Mouse (Mus musculus) embryonic stem cell, embryonic (primary cell): ENCODE data around the gene Harbi1.

Source experiments
- CTCF ChIA-PET, 4 experiments: fragments of 300-600 bp in 2 of 4; fragments of 350-600 bp in 2 of 4; sonication (Branson Sonifier 250); formaldehyde crosslinking; loops; one replicate each; lab custom pipeline; 2022; ENCODE audit warnings: inconsistent platforms in 2 of 4; lab: Charles Lee
- POLR2A ChIA-PET, 4 experiments: fragments of 300-600 bp in 2 of 4; fragments of 350-600 bp in 2 of 4; sonication (Branson Sonifier 250); formaldehyde crosslinking; loops; one replicate each; lab custom pipeline; 2022; ENCODE audit warnings: antibody characterized with exemption in 4 of 4, inconsistent platforms in 1 of 4; lab: Charles Lee

The Harbi1 gene

DNA sequence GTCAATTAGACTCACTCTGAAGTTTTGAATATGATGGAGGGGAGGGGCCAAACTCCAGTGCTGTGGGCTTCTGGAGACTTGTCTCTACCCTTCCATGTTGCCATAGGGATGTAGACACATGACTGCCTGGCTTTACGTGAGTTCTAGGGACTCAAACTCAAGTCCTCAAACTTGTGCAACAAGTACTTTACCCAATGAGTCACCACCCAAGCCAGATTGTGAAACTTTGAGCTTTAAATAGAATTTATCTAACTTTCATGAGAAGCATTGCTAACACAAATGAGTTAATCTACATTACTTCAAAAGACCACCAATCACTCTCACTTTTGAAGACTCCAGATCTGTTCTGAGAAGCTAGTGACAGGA is 14.4 kb upstream of the Harbi1 start:
- CTCF ChIA-PET = interaction anchor here in 1 of 4 experiments (1.3 kb wide), 1 partner anchor 26 kb away, joined by 3 read pairs; no protein-coding TSS in a partner anchor

DNA sequence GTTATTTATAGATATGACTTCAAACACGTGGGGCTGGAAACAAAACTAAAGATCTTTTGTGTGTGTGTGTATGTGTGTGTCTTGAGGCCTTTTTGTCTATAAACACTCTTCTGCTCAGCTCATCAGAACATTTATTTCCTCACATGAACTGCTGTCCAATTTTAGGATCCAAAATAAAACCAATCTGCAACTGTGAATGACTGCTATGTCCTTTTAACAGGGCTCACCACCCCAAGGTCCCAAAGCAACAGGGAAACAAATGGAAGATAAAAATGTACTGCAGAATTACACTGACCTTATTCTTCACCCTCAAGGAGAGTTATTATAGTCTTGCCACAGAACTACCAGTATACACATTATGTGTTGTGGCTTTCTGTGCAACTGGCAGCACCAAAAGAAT is 11.4 kb upstream of the Harbi1 start:
- CTCF ChIA-PET = no interaction called here
- POLR2A ChIA-PET = interaction anchor here in 2 of 4 experiments (0.9 to 6.0 kb wide), 8 partner anchors 10 to 70 kb away, joined by 3 to 33 read pairs (median 4); partner anchors contain the start of genes Atg13 (in 2 of the 2), Harbi1 (in 2 of the 2), Ambra1 (in 1 of the 2) and Arhgap1 (in 1 of the 2)

More for the DNA sequence above, 14.4 kb upstream of the Harbi1 start:
- POLR2A ChIA-PET = interaction anchor here in 2 of 4 experiments (1.3 to 6.0 kb wide), 6 partner anchors 8 to 46 kb away, joined by 3 to 33 read pairs (median 3); partner anchors contain the start of genes Atg13 (in 2 of the 2), Harbi1 (in 2 of the 2), Arhgap1 (in 1 of the 2) and Zfp408 (in 1 of the 2)

DNA sequence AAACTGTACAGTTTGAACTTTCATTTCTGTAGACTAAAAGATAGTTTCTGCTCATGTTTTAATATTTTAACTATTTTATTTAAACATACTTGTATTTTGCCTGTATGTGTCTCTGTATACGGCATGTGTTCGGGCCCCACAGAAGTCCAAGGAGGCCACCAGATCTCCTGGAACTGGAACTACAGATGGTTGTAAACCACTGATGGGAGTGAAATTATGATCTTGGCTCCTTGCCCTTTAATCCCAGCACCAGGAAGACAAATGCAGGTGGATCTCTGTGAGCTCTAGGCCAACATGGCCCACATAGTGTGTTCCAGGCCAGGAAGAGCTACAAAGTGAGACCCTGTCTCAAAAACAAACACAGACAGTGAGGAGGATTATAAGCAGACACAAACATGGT is 9.3 kb upstream of the Harbi1 start:
- CTCF ChIA-PET = interaction anchor here in 1 of 4 experiments (0.9 kb wide), 2 partner anchors 9 to 586 kb away, joined by 3 to 4 read pairs; partner anchors contain the start of genes Atg13 and Harbi1
- POLR2A ChIA-PET = interaction anchor here in 3 of 4 experiments (0.5 to 1.4 kb wide), 6 partner anchors 9 to 231 kb away, joined by 3 to 7 read pairs (median 4); partner anchors contain the start of genes Atg13 (in 2 of the 3), Harbi1 (in 2 of the 3) and Ambra1 (in 1 of the 3)

DNA sequence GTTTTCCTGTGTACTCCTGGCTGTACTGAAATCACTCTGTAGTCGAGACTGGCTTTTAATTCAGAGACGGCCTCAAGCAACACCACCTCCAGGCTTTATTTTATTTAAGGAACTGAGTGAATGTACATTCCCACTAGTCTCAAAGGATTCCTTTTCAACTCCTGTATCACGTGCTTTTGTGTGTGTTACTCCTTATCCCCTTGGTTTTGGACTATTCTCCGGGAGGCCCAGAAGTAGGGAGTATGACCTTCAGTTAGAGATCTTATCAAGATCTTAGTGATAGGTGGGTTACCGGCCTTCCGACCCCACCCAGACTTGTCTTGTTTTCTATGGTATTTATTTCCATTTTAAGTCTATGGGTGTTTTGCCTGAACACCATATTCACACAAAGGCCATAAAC is 4.9 kb upstream of the Harbi1 start:
- POLR2A ChIA-PET = no interaction called here
- CTCF ChIA-PET = no interaction called here

DNA sequence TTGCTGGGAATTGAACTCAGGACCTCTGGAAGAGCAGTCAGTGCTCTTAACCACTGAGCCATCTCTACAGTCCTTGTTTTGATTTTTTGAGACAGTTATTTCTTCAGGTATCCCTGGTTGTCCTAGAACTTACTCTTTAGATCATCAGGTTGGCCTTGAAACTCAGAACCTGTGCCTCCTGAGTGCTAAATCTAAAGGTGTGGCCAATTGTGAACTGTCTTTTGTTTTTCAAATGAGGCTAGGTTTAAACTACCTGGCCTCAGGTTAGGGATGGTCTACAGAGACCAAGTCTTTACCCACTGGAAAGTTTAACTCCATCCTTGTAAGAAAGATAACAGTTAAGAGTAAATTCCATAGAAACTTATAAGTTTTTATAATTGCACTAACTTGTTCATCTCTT is 4.2 kb upstream of the Harbi1 start:
- ChIA-PET POLR2A (interaction anchor here in 2 of 4 experiments (0.8 to 5.1 kb wide), 4 partner anchors 9 to 50 kb away, joined by 3 to 33 read pairs (median 6); no protein-coding TSS in a partner anchor), CTCF (no interaction called here)

DNA sequence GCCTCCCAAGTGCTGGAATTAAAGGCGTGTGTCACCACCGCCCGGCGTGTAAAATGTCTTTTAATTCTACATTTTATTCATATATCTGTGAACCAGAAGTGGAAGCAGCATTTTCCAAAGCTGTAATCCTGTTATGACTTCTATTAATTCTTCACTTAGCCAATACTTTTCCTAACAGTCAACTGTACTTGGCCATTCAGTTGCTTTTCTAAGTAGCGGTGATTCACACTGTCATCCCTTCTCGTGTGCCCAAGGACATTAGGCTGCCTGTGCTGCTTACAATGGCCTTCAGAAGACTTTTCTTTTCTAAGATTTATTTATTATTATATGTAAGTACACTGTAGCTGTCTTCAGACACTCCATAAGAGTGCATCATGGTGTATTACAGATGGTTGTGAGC is 2.3 kb upstream of the Harbi1 start:
- POLR2A ChIA-PET = interaction anchor here in 1 of 4 experiments (1.0 to 5.1 kb wide), 4 partner anchors 11 to 58 kb away, joined by 3 to 33 read pairs (median 6); partner anchors contain the start of genes Arhgap1 and Zfp408
- CTCF ChIA-PET = interaction anchor here in 1 of 4 experiments (0.6 kb wide), 1 partner anchor 326 kb away, joined by 3 read pairs; no protein-coding TSS in a partner anchor

DNA sequence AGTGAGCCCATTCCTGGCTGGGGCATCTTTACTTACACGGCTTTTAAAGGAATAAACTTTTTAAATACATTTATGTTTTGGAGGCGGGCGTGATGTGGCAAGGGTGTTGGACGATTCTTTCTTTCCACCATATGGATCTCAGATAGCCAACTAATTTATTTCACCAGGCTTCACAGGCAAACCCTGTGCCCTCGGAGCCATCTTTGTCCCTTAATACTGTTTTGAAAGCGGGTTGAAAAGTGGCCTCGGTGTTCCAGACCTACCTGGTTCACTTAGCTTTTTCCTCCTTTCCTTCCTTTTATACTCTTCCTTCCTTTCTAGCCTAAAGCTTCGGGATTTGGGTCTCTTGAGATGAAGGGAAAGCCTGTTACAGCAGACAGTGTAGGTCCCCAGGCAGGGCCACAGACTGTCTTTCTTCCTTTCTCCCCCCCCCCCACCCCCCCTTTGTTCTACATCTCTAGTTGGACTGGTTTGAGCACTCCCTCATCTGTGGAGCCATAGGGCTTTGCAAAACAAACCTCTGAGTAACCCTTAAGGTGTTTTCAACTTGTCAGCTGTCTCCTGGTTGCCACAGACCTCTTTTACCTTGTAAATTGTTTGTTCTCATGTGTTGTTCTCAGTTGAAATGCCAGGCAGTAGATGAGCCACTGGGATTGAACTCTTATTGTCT is 739 bp downstream of the Harbi1 start:
- CTCF ChIA-PET = interaction anchor here in 3 of 4 experiments (0.5 to 1.5 kb wide), 7 partner anchors 10 to 252 kb away, joined by 3 to 16 read pairs (median 4); no protein-coding TSS in a partner anchor
- POLR2A ChIA-PET = interaction anchor here in 3 of 4 experiments (0.6 to 5.1 kb wide), 38 partner anchors 8 to 681 kb away, joined by 3 to 45 read pairs (median 4); partner anchors contain the start of genes Ambra1 (in 3 of the 3), Arhgap1 (in 2 of the 3), Zfp408 (in 2 of the 3) and Arfgap2 (in 1 of the 3)

DNA sequence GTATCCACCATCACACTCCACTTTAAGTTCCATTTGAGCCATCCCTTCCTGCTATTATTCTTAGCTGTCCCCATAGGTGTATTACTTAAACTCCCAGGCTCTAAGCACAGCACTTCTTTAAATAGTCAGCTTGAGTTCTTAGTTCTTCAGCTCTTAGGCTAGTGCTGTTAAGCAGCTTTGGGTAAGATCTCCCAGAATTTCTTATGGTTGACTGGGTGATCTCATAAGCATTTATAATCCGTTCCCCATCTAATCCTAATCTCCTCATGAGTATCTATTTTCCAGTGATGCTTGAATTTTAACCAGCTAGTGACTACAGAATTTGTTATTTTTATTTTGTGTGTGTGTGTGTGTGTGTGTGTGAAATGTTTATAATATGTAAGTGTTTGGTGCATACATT is 4.3 kb downstream of the Harbi1 start:
- ChIA-PET CTCF (interaction anchor here in 1 of 4 experiments (0.7 kb wide), 1 partner anchor 13 kb away, joined by 4 read pairs; no protein-coding TSS in a partner anchor), POLR2A (interaction anchor here in 3 of 4 experiments (0.7 to 2.6 kb wide), 3 partner anchors 14 to 347 kb away, joined by 3 to 10 read pairs (median 4); partner anchors contain the start of gene Ambra1 (in 1 of the 3))

DNA sequence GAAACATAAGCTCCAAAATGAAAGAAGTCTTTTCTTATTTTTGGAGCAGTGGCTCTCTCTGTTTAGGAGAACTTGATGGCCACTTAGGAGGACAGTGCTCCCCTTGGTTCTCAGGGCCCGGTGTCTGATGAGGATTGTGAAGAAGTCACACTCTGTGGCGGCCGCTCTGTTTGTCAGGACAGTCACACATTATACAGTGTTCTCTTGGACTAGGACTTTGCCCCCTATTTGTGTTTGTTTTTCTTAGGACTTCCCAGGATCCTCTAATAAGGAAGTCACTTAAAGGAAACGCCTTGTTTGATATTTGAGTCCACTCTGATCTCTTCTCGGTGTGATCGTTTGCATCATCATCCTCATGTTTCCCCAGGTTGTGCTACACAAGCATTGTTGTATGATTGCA is 7.6 kb downstream of the Harbi1 start:
- ChIA-PET POLR2A (interaction anchor here in 1 of 4 experiments (1.0 to 1.2 kb wide), 3 partner anchors 10 to 33 kb away, joined by 4 to 7 read pairs (median 5); partner anchors contain the start of gene Ambra1), CTCF (interaction anchor here in 2 of 4 experiments (0.5 to 0.6 kb wide), 2 partner anchors 15 to 813 kb away, joined by 5 to 6 read pairs; no protein-coding TSS in a partner anchor)

DNA sequence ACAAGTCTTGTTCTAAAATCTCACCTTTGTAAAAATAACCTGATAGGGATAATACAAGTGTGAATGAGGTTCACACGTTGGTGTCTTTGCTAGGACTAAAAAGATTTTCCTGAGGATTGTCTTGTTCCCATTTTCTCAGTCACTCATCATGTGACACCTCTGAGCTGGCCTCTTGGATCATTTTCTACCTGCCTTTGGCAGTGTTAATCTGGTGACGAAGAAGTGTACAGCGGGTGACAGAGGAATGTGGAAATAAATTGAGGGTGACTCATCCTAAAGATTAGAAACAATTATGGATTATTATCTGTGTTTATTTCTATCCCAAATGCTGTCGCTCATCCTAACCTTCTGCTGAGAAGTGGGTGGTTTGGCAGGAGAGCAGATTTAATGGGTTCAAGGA is 12.7 kb downstream of the Harbi1 start:
- CTCF ChIA-PET = interaction anchor here in 1 of 4 experiments (1.2 kb wide), 1 partner anchor 21 kb away, joined by 4 read pairs; no protein-coding TSS in a partner anchor
- POLR2A ChIA-PET = interaction anchor here in 2 of 4 experiments (0.7 to 2.9 kb wide), 5 partner anchors 12 to 78 kb away, joined by 4 to 22 read pairs (median 6); partner anchors contain the start of genes Atg13 (in 2 of the 2) and Harbi1 (in 2 of the 2)

DNA sequence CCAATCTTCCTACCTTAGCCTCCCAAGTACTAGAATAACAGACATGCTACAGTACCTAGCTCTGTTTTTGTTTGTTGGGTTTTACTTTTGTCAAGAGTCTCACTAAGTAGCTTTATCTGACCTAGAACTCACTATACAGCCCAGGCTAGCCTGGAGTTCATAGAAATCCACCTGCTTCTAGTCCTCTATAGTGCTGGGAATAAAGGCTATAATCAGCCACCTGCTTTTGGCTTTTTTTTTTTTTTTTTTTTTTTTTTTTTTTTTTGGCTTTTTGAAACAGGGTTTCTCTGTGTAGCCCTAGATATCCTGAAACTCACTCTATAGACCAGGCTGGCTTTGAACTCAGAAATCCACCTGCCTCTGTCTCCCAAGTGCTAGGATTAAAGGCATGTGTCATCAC is 13.3 kb downstream of the Harbi1 start:
- CTCF ChIA-PET = interaction anchor here in 1 of 4 experiments (1.2 kb wide), 1 partner anchor 20 kb away, joined by 4 read pairs; no protein-coding TSS in a partner anchor

DNA sequence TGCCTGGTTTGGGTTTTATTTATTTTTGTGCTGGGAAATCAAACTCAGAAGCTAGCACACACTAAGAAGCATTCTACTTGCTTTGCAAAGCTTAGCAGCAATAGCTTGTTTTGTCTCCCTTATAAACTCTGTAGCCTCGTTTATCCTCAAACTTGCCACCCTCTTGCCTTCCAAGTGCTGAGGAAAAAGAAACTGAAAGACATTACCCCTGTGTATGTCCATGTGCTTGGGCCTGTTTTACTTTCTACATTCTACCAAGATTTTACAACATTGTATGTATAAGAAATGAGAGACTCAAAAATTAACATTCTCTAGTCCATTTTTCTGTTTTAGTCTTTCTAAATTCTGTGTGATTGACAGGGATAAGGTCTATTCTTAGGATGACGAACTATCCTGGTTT is 14.1 kb downstream of the Harbi1 start:
- CTCF ChIA-PET = interaction anchor here in 1 of 4 experiments (0.7 kb wide), 1 partner anchor 1113 kb away, joined by 3 read pairs; no protein-coding TSS in a partner anchor
- POLR2A ChIA-PET = interaction anchor here in 3 of 4 experiments (0.6 to 2.5 kb wide), 11 partner anchors 11 to 1113 kb away, joined by 3 to 9 read pairs (median 4); partner anchors contain the start of genes Atg13 (in 1 of the 3) and Harbi1 (in 1 of the 3)

More for the DNA sequence above, 13.3 kb downstream of the Harbi1 start:
- POLR2A ChIA-PET = interaction anchor here in 3 of 4 experiments (0.6 to 2.9 kb wide), 7 partner anchors 12 to 763 kb away, joined by 3 to 22 read pairs (median 4); partner anchors contain the start of genes Atg13 (in 2 of the 3) and Harbi1 (in 2 of the 3)

DNA sequence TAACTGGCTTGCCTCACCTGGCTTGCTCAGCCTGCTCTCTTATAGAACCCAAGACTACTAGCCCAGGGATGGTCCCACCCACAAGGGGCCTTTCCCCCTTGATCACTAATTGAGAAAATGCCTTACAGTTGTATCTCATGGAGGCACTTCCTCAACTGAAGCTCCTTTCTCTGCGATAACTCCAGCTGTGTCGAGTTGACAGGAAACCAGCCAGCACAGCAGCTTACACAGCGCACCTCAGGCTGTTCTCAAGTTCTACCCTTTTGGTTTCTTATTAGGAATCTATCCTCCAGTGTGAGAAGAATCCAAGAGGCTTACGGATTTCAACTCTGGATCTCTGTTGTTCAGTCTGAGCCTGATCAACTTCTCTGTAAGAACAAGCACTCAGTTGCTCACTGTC is 14.8 kb downstream of the Harbi1 start:
- ChIA-PET POLR2A (interaction anchor here in 2 of 4 experiments (0.7 to 2.5 kb wide), 7 partner anchors 11 to 622 kb away, joined by 3 to 9 read pairs (median 4); partner anchors contain the start of genes Harbi1 (in 2 of the 2) and Atg13 (in 1 of the 2)), CTCF (interaction anchor here in 1 of 4 experiments (0.7 kb wide), 1 partner anchor 1112 kb away, joined by 3 read pairs; no protein-coding TSS in a partner anchor)

DNA sequence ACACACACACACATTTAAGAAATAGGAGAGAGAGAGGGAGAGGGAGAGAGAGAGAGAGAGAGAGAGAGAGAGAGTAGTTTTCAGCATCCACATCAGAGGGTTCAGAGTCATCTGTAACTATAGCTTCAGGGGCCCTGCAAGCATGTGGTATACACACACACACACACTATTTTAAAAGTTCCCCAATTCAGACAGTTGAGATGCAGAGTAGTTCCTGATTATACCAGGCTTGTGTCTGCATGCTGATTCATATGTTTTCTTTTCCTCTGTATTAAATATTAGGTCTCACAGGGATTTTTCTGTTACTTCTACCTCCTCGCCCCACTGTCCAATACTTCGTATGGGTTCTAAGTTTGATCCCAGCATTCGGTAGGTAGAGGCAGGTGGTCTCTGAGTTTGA is 16.4 kb downstream of the Harbi1 start:
- ChIA-PET CTCF (interaction anchor here in 1 of 4 experiments (0.6 kb wide), 1 partner anchor 340 kb away, joined by 4 read pairs; no protein-coding TSS in a partner anchor), POLR2A (interaction anchor here in 1 of 4 experiments (6.8 kb wide), 1 partner anchor 15 kb away, joined by 45 read pairs; the partner anchor contains the start of genes Atg13 and Harbi1)

DNA sequence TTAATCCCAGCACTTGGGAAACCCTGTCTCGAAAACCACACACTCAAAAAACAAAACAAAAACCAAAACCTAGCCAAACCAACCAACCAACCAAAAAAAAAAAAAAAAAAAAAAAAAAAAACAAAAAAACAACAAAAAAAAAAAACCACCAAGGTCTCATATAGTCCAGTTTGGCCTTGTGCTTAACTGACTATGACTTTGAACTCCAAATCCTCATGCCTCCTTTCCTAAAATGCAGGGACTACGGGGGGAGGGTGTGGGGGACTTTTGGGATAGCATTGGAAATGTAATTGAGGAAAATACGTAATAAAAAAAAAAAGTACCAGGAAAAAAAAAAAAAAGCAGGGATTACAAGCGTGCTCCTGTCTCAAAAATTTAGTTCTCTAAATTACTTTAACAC is 18.9 kb downstream of the Harbi1 start:
- CTCF ChIA-PET = interaction anchor here (0.6 to 1.2 kb wide), 5 partner anchors 14 to 234 kb away, joined by 3 to 5 read pairs (median 3); no protein-coding TSS in a partner anchor
- POLR2A ChIA-PET = interaction anchor here (0.6 to 6.8 kb wide), 47 partner anchors 10 to 645 kb away, joined by 3 to 45 read pairs (median 4); partner anchors contain the start of genes Atg13 (in 3 of the 4), Harbi1 (in 3 of the 4), Large2 (in 2 of the 4) and Pex16 (in 2 of the 4)

DNA sequence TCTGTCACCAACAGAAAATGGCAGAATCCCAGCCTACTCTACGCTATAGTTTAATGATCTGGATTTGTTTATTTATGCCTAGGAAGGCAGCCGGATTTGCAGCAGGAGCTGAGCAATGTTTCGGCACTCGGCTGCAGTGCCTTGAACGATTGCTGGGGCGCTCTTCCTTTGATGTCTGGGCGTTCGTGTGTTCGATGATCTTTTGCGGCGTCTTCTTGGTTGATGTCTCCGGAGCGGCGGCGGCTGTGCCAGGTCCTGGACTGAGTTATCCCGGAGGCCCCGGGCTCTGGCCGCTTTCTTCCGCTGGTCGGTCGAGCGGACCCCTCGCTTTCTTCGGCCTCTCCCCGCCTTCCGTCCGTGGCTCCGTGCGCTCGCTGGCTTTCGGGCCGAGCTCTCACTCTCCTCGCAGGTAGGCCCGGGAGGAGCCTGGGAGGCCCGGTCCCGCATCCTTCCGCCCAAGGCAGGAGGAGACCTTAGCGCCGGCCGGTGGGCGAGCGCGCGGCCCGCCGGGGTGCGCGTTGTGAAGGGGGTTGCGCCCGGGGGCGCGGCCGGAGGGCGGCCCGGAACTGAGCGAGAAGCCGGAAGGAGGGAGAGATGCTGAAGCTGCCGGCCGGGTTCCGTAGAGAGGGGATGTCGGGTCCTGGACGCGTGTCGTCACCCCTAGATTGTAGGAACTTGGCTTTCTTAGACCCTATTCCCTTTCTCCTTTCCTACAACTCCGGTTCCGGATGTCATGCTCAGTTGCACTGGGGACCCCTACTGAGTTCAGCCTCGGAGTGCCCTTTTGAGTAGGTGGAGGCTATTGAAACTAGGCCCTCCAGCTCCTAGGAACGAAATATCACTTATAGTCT is 19.5 kb downstream of the Harbi1 start, which contains the start of gene Ambra1:
Gene Ambra1 (plus strand): TSS at position 164 of the 851 bp plus-strand sequence.
- CTCF ChIA-PET = interaction anchor here (0.5 to 1.2 kb wide), 10 partner anchors 8 to 1745 kb away, joined by 3 to 7 read pairs (median 3); no protein-coding TSS in a partner anchor
- POLR2A ChIA-PET = interaction anchor here (0.5 to 6.8 kb wide), 55 partner anchors 10 to 645 kb away, joined by 3 to 45 read pairs (median 4); partner anchors contain the start of genes Atg13 (in 3 of the 4), Harbi1 (in 3 of the 4), Arhgap1 (in 1 of the 4) and F2 (in 1 of the 4)
